Mouse (Mus musculus): ENCODE measurements around the gene Cldn11. TPM values are rescaled to one million over a fixed set of nuclear protein-coding genes. Genes with fewer than 3 reads are reported as not detected.

The Cldn11 gene
- total and polyA plus RNA-seq, 3 experiments = not detected

DNA sequence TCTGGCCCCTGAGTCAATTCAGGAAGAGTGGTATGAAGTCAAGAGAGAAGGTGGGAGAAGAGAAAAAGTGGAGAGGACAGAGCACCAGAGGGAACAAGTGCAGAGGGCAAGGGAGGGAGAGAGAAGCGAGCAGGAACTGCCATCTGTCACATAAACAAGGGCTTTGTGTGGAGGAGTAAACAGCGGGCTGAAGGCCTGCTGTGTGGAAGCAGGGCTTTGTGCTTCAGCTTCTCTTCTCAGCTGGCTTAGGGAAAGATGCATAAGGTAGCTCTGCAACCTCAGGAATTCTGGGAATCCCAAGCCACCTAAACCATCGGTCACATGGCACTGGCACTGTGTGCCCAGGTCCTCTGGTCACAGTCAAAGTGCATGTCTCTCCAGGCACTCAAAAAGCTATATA lies 64.1 kb downstream of the Cldn11 start:
- no peaks in the 10 kb centered on the region for H3K27me3 ChIP-seq (ENCODE audit: insufficient read depth, low read length)
- no peak for DNase-seq (ENCODE audit: low spot score)
- no peak overlapping the region for H3K4me3 ChIP-seq (ENCODE audit: low read depth, low read length)
- no peaks in the 10 kb centered on the region for H3K9me3 ChIP-seq (replicated peaks)
- no peaks in the 10 kb centered on the region for H3K36me3 ChIP-seq (replicated peaks)
- no peaks in the 10 kb centered on the region for H3K4me1 ChIP-seq (ENCODE audit: insufficient read depth, low read depth, low read length)
- no peak for TF ChIP-seq GATA1 (IDR thresholded peaks at IDR 0.05; ENCODE audit: borderline replicate concordance, low read length)
- TF ChIP-seq CTCF (IDR thresholded peaks at IDR 0.05; ENCODE audit: low read depth, low read length) = no peak
- TF ChIP-seq TAL1 (conservative IDR thresholded peaks at IDR 0.05; ENCODE audit: low read depth, low read length) = no peak
- TF ChIP-seq POLR2AphosphoS5 (IDR thresholded peaks at IDR 0.05; ENCODE audit: insufficient replicate concordance, low read depth, low read length) = no peak
- TF ChIP-seq GATA2 (IDR thresholded peaks at IDR 0.05; ENCODE audit: borderline replicate concordance, low read depth, low read length) = no peak
- ATAC-seq (ENCODE audit: extremely low read depth, insufficient number of reproducible peaks, low FRiP score, poor library complexity, severe bottlenecking) = no peak

Other genes starting within 250 kb of the Cldn11 start
- 64.3 and 71.4 TPM in 2 replicates for gene Phc3, start 180.5 kb upstream of the Cldn11 start, total RNA-seq (2014; fragmentation: Nextera tagmentation)
- gene Phc3, start 180.5 kb upstream of the Cldn11 start, total RNA-seq (2017) = 22.1 and 22.6 TPM in 2 replicates
- 1.6 and 3.2 TPM in 2 replicates for gene Phc3, start 180.5 kb upstream of the Cldn11 start, polyA plus RNA-seq (2012)
- gene Prkci, start 154.2 kb upstream of the Cldn11 start, total RNA-seq (2014; fragmentation: Nextera tagmentation) = 35.7 and 37.8 TPM in 2 replicates
- 22.0 and 24.4 TPM in 2 replicates for gene Prkci, start 154.2 kb upstream of the Cldn11 start, total RNA-seq (2017)
- gene Prkci, start 154.2 kb upstream of the Cldn11 start, polyA plus RNA-seq (2012) = 4.8 and 5.1 TPM in 2 replicates
- 19.5 and 25.8 TPM in 2 replicates for gene Skil, start 54.9 kb upstream of the Cldn11 start, total RNA-seq (2014; fragmentation: Nextera tagmentation)
- 20.0 and 27.1 TPM in 2 replicates for gene Skil, start 54.9 kb upstream of the Cldn11 start, total RNA-seq (2017)
- gene Skil, start 54.9 kb upstream of the Cldn11 start, polyA plus RNA-seq (2012) = 0.70 and 1.3 TPM in 2 replicates
- gene Slc7a14, start 160.5 kb downstream of the Cldn11 start, total RNA-seq (2014; fragmentation: Nextera tagmentation) = not detected in 2 replicates
- 0.06 and 0.11 TPM in 2 replicates for gene Slc7a14, start 160.5 kb downstream of the Cldn11 start, total RNA-seq (2017)
- gene Slc7a14, start 160.5 kb downstream of the Cldn11 start, polyA plus RNA-seq (2012) = not detected in 2 replicates